Mouse (Mus musculus): ENCODE results near the gene Ccnt1.
A peak's percentile ranks its signal among the peaks of the same experiment; 100 is the strongest.
"Not testable (repeated sequence)": the region's sequence is repeated elsewhere in the genome, so short reads cannot be mapped to it uniquely, and the experiment has no call there.

The Ccnt1 gene

DNA sequence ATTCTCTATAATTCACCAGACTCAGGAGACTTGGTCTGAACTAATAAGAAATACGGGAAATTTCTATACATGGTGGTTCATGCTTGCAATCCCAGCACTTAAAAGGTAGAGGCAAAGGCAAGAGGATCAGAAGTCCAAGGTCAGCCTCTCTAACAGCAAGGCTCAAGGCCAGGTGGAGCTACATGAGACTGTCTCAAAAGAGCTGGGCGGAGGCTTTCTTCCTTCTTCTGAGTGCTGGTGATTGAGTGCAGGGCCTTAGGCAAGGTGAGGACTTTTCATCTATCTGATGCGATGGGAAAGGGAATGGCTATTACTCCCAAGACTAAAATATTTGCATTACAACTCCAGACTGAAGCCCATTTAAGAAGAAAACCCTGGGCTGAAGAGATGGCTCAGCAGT lies 25.6 kb downstream of the Ccnt1 start:
- no peak for DNase-seq (ENCODE audit: low spot score in 2 of 2)

DNA sequence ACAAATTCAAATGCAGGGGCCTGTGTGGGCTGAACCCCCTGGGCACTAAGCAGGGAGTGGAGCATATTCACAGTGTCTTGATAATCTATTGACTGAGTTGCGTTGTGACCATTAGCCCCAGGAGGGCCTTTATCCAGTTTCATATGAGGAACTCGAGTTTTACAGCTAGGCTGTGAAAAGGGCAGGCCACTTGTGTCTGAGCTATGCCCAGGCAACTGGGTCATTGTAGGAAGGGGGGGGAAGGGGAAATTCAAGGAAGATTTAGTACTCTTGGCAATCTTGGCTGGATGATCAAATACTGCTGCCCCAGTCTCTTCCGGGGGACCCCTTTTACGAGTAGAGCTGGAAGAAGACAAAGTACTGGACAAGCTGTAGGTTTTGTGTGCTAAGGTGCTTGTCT lies 27.4 kb downstream of the Ccnt1 start:
- no peak for DNase-seq (ENCODE audit: low spot score in 2 of 2)

DNA sequence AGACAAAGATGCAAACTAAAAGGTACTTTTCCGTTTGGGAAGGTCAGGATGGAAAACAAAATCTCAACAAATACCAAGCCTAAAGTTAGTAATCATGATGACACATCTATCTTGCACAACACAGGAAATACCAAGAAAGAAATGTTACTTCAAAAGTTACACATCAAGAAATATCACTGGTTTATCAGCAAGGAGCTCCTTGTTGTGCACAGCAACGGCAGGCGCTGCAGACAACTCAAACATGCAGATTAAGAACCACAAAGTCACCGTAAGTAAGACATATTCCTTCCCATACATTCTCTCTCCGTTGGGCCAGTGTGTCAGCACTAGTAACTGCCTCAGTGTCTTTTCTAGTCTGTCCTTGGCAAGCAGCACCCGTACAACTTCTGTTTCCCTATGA lies 29.7 kb downstream of the Ccnt1 start:
- no peak for DNase-seq (ENCODE audit: low spot score in 2 of 2)

DNA sequence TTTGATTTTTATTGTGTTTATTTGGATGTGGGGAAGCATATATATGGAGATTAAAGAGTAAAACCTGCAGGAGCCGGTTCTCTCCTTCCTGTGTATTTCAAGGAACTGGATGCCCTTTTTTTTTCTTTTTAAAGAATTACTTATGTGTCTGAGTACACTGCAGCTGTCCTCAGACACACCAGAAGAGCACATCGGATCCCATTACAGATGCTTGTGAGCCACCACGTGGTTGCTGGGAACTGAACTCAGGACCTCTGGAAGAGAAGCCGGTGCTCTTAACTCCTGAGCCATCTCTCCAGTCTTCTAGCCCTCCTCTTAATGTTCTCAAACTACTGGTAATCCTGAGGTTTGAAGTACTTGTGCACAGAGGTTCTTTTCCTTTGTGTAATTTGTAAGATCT lies 32.8 kb downstream of the Ccnt1 start:
- DNase-seq (ENCODE audit: low spot score in 2 of 2): no peak

DNA sequence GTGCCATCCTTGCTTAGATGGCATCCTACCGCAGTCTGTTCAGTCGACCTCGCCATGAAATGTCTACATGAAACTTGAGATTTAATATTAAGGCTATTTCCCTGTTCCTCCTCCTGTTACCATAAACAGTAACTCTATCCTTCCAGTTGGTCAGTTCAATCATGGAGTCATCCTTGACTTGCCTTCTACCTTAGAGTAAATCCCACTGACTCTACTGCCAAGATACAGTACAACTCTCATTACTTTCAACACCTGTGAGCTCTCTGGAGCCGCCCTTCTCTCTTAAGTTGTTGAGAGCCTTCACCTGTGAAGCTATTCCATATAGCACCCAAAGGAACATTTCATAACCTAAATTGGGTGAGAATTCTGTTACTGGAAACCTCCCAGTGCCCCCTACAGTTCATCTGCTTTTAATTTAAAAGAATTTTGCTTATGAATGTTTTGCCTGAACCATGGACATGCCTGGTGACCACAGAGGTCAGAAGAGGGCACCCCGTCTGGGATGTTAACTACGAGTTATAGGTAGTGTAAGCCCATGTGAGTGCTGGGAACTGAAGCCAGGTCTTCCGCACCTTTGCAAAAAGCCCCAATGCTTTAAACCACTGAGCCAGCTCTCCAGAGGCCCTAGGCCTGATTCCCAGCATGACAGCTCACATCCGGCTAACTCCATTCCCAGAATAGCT lies 33.8 kb downstream of the Ccnt1 start:
- no peak for DNase-seq (ENCODE audit: low spot score in 2 of 2)

DNA sequence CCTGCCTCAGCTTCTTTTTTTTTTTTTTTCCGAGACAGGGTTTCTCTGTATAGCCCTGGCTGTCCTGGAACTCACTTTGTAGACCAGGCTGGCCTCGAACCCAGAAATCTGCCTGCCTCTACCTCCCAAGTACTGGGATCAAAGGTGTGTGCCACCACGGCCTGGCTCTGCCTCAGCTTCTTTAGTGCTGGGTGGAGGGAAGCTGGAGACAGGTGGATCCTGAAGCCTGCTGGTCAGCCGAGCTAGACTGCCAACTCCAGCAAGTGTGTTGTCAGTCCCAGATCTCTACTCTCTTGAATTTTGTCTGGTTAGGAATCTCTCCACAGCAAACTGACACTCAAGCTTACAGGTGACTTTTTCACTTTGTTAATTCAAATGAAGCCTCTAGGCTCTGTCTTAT lies 34.8 kb downstream of the Ccnt1 start:
- DNase-seq (ENCODE audit: low spot score in 2 of 2): no peak

DNA sequence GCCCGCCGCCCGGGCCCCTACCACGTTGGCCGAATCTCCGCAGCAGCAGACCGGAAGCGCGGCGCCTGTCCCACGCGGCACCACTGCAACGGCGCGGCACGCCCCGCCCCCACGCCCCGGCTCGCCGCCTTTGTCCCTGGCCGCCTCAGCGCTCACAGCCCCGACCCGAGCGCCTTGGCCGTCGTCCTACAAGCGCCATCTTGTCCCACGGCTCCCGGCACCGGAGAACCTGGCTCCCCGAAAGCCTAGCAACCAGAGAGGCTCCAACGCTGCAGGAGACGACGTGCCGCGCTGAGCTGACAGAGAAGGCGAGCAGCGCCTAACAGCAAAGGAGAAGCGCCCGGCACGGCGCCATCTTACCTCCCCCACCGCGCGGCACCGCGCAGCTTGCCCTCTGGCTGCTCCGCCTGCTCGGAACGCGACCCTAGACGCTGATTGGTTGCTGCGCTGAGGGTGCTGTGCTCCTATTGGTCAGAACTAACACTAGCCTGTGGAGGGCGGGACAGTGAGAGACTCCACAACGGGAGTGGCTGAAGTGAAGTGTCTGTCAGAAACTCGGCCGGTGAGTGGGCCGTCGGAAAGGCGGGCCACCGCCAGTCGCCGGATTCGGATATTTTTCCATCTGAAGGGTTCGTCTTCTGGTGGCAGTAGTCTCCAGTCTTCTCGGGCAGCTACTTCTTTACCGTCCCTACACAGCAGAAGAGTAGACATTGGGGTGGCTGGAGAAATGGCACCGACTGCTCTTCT lies 36.7 kb downstream of the Ccnt1 start, which contains the start of gene Kansl2:
Gene Kansl2 (minus strand): TSS at position 384 of the 747 bp plus-strand sequence.
- peak; percentile 98 for DNase-seq (ENCODE audit: low spot score in 2 of 2)

DNA sequence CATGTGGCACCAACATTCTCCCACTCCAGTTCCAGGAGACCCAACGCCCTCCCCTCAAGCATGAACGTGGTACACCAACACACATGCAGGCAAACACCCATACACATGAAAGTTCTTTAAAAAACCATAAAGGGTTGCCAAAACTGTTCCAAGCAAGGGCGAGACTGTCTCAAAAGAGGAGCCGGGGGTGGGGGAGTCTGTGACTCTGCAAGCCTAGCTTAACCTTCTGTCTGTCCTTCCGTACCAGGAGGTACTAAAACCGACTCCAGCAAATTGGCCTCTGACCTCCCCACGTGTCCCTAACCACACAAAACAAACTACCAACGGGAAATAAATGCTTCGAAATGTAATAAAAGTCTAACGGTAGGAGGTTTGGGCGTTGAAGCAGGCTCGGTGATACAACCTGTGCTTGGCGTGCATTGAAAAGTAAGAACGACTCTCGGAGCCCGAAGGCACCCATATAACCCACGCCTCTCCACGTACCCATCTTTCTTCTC lies 37.6 kb downstream of the Ccnt1 start:
- no peak for DNase-seq (ENCODE audit: low spot score in 2 of 2)

DNA sequence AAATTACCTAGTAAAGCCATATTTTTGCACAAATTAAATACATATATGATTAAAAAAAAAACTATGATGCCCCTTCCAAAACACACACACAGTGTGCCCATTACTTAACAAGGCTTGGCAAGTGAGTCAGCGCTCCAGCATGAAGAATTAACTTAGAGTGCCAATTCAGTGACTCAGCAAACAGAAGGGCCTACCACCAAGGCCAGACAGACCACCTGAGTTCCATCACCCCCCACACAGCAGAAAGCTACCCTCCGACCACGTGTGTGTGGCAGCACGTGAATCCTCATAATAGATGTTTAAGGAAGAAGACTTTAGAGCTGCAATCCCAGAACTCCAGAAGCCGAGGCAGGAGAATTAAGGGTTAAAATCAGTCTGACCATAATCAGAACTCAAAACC lies 38.4 kb downstream of the Ccnt1 start:
- no peak for DNase-seq (ENCODE audit: low spot score in 2 of 2)

DNA sequence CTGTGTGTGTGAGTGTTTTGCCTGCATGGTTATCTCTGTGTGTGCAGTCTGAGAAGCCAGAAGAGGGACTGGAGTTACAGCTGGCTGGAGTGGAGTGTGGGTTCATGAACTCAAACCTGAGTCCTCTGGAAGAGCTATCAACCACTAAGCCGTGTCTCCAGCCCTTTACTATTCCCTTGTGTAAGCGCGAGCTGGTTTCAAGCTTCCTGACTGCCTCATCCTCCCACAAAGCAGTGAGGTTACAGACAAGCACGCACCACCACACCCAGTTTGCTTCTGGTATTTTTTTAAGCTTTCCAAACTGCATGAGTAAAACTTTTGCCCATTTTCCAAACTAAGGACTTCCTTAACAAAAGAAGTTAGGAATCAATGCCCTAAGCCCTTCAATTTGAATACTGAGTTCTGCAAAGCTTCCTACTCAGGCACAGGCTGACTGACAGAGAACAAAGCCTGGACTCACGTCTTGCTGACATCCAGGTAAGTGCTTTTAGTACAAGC lies 42.6 kb downstream of the Ccnt1 start:
- DNase-seq (ENCODE audit: low spot score in 2 of 2): no peak

DNA sequence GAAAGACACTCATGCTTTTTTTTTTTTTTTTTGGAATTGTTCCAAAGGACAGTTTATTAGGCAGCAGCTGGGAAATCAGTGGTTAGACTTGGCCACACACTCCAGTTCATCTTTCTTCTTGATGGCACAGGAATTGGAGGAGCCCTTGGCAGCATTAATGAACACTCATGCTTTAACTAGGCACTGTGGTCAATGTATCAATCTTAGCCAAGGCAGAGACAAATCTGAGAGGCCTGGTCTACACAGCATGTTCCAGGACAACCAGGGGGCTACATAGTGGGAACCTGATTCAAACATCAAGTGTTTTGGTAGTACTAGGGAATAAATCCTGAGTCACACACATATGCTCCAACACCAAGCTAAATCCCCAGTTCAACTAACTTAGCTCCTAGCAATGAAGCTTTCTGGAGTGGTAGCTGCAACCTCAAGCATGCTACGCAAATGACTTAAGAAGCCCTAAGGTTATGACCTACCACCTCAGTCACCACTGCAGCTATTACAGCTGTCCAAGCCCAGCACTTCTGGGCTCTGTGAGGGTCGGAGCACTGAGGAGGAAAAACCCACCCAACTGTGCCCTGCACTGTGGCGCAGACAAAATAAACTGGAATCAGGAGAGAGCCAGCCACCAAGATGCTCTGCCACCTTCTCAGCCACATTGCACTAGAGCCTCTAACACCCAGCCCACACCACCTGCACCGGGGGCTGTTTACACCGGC lies 43.5 kb downstream of the Ccnt1 start:
- DNase-seq (ENCODE audit: low spot score in 2 of 2): no peak

DNA sequence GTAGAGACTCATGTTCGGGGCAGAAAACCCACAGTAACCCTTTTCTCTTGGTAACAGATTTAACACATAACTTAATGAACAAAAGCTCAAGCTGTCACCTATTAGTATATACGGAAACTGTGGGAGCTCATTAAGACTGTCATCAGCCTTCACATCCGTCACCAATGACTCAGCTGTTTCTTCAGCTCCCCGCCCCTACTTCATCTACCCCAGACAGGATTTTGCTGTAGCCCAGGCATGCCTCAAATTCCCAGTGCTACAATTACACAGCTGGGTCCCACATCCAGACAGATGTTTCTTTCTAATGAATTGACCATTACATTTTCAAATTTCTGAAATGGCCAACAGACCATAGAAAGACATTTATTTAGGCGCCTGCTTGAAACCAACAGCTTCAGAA lies 44.7 kb downstream of the Ccnt1 start:
- DNase-seq (ENCODE audit: low spot score in 2 of 2): no peak

DNA sequence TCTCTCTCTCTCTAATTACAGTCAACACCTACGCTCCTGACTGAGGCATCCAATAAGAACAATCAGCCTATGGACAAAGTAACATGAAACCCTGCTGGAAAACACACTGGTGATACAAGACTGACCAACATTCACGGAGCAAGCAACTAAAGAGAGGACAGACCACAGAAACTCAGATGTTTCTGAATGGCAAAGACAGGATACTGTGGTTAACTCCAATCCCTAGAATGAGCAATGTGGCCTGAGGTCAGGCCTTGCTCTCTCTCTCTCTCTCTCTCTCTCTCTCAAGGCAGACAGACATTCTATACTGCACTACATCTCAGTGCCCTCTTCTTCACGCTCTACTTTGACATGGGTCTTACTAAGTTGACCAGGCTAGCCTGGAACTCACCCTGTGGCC lies 49.5 kb downstream of the Ccnt1 start:
- DNase-seq (ENCODE audit: low spot score in 2 of 2): no peak

DNA sequence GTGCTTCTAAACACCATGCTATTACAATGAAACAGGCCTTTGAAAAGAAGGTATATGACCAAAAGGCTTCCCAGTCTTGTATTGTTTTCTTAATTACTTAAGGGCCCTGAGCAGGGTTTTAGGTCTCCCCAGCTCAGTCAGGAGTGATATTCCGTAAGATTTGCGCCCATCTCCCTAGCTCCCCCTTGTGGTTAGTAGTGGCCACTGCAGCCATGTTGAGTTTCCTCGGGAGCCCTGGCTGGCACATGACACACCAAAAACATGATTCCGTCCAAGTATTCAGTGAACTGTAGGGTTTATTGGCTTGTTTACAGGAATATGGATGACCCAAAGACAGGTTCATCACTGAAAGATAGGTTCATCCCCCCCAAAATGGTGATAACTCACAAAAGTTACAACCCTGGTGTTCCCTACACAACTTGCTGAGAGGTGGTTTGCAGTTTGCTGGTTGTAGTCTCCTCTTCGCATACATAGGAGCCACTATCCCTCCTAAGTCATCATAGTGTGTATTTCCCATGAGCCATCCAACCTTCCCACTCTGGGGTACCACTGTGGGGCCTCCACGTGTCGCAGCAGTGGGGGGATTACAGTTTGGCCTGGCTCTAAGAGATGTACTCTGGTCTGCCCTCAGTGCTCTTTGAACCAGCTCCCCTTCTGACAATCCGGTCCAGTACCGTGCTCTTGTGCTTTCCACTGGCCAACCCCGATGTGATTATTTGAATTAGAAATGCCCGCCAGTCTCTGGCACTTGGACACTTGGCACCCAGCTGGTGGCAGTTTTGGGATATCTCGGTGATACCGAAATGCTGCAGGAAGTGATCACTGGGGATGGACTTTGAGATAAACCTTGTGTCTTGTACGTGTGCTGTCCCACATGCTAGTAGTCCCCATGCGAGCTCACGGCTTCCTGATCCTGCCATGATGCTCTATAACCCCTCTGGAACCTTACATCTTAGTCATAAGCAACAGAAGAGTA lies 53.1 kb downstream of the Ccnt1 start:
- DNase-seq (ENCODE audit: low spot score in 2 of 2): peak; percentile 36 to 62

DNA sequence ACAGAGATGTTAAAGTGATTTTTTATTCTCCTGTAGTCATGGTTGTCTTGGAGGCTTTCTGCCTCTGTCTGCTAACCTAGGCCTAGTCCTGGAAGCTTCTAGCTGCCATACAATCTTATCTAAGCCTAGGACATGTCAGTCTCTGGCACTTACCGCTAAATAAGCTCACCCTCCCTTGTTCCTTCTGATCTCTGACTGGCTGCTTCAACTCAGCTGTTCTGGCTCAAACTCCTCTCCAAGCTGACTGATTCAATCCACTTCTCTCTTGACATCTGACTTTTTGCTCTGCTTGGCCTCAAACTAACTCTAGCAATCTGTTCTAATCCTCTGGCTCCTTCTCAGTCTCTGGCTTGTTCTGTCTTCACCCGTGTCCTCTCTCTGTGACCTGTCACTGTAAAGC lies 55.9 kb downstream of the Ccnt1 start:
- DNase-seq (ENCODE audit: low spot score in 2 of 2): not testable (repeated sequence)

DNA sequence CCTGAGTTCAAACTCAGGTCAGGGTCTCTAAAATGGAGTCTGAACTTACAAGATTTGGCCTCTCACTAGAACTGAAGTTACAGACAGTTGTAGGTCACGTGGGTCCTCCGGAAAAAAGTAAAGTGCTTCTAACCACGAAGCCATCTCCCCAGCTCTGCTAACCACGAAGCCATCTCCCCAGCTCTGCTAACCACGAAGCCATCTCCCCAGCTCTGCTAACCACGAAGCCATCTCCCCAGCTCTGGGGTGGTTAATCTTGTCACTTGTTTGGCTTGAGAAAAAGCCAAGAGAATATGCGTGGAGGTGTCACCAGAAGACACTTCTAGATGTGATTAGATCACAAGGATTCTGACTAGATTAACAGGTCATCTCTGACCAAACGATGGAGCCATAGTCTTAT lies 56.6 kb downstream of the Ccnt1 start:
- peak; percentile 43 to 63 for DNase-seq (ENCODE audit: low spot score in 2 of 2)

DNA sequence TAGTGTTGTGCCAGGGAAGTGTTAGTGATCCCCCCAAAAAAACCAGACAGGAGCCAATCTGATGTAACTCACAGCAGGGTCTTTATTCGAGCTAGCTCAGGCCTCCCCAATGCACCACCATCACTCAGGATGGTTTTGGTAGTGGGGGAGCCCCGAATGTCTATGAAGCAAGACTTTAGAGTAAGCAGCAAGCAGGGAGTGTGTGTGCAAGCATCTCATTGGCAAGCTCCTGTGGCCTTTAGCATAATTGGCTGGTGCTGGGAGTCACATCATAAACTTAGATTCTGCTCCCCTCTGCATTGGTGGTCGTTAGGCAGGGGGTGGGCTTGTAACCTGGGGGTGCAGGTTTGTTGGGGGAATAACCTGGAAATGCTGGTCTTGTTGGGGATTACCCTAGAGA lies 57.0 kb downstream of the Ccnt1 start:
- DNase-seq (ENCODE audit: low spot score in 2 of 2): not testable (repeated sequence)

DNA sequence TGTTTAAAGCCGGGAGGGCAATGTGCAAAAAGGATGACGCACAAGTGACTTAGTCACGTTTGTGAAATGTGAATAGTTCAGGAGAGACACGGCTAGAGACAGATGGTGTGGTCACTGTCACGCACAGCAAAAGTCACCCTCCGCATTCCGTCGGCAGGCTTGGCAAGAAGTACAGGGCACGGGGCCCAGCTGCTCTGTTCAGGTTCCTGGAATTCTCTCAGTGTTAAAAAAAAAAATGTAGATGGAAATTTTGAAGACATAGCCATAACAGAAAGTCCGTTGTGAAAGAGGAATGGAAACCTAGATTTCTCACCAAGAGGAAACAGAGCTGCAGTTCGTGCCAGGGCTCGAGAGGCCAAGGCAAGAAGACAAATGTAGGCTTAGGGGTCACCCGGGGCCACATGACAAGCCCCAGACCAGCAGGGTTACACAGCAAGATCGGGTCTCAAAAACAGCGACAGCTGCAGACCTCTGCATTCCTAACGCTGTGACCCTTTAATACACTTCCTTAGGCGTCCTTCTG lies 57.9 kb downstream of the Ccnt1 start:
- DNase-seq (ENCODE audit: low spot score in 2 of 2): peak in 1 of 2 experiments; percentile 34

DNA sequence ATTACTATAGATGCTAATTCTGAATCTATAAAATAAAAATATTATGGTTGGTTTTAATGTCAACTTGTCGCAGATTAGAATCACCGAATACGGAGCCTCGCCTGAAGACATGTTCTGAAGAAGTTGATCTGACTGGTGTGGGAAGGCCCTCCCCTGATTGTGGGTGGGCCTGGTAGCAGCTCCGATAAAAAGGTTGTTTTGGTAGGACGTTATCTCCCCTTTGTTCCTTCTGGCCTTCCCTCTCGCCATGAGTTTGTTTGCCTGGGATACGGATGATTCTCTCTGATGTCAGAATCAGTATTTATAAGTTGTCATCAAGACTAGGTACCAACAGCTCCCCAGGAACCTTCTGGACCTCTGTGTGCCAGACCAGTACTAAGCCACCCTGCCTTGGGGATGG lies 58.5 kb downstream of the Ccnt1 start:
- no peak for DNase-seq (ENCODE audit: low spot score in 2 of 2)

DNA sequence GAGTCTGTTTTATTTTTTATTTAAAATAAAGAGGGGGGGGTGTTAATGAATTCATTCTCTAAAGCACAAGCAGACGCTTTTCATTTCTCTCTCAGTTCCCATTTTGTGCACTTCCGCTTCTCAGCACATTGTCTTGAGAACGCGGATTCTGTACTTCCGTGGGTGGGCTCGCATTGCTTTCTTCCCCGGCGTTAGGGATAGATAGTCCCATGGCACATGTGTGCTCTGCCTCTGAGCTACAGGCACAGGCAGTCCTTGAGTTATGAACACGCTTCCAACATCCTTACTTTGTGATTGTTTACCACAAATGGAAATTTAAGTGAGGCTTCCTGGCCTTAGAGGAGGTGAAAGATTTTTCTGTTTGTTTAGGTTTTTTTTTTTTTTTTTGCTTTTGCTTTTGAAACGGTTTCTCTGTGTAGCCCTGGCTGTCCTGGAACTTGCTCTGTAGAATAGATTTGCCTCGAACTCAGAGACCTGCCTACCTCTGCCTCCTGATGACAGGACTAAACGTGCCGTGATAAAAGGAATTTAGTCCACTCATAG lies 59.3 kb downstream of the Ccnt1 start:
- DNase-seq (ENCODE audit: low spot score in 2 of 2): peak in 1 of 2 experiments; percentile 52
